In genomic region chr11:5052200-5052854, GRCm38 (mm10) we compare ENCODE assay signal across 22 mouse cellular contexts. TPM values are rescaled to one million over a fixed set of nuclear protein-coding genes. Genes with fewer than 3 reads are reported as not detected.
DNase-seq lines count a peak whose midpoint lies in the region; ATAC-seq lines count a peak whose summit lies in the region.
"Had no signal": no experiment of that assay in that cellular context is flagged by ENCODE, and none has a peak within 500 bp of the region (broad histone marks: within the 10 kb centered on the region; RNA-seq: fewer than 3 reads in every experiment).

No protein-coding gene starts in this region.

- no peak overlapping the region for H3K9ac ChIP-seq in midbrain, embryonic 11.5 days (ENCODE audit: low read length)
- H3K9ac ChIP-seq: embryonic facial prominence, embryonic 13.5 days; heart, embryonic 13.5 days; hindbrain, embryonic 15.5 days; liver, embryonic 15.5 days had no signal

- no peak for DNase-seq in frontal cortex, postnatal 25 days (ENCODE audit: low spot score in 2 of 2)
- peak; percentile 45 for DNase-seq in midbrain, embryonic 11.5 days (ENCODE audit: low spot score, missing footprints)
- DNase-seq in midbrain, embryonic 10.5 days (ENCODE audit: low spot score) = no peak
- DNase-seq in layer of hippocampus, adult 8-10 months (ENCODE audit: low spot score in 2 of 2) = peak; percentile 69 to 78
- peak; percentile 50 for DNase-seq in right cerebral cortex, postnatal 25 days
- DNase-seq in gastrocnemius, postnatal 36 days = no peak
- DNase-seq in adrenal gland, adult (ENCODE audit: inconsistent age in 2 of 2, low spot score in 1 of 2) = no peak
- DNase-seq: adrenal gland, postnatal 36 days; cerebellum, adult 9-10 months; heart, postnatal 36 days; kidney, postnatal 14 days; thymus, adult 18-20 months had no signal

- H3K4me3 ChIP-seq in midbrain, embryonic 11.5 days (ENCODE audit: low read depth, low read length) = no peak overlapping the region
- no peak overlapping the region for H3K4me3 ChIP-seq in midbrain, embryonic 10.5 days
- H3K4me3 ChIP-seq: embryonic facial prominence, embryonic 13.5 days; heart, embryonic 13.5 days; hindbrain, embryonic 15.5 days; liver, embryonic 15.5 days had no signal

- no peaks in the 10 kb centered on the region for H3K36me3 ChIP-seq in midbrain, embryonic 11.5 days (ENCODE audit: control insufficient read depth, insufficient read depth, low read length)
- H3K36me3 ChIP-seq in midbrain, embryonic 10.5 days = no peaks in the 10 kb centered on the region
- H3K36me3 ChIP-seq: embryonic facial prominence, embryonic 13.5 days; heart, embryonic 13.5 days; hindbrain, embryonic 15.5 days; liver, embryonic 15.5 days had no signal

- H3K4me2 ChIP-seq in midbrain, embryonic 11.5 days = no peak overlapping the region
- H3K4me2 ChIP-seq: embryonic facial prominence, embryonic 13.5 days; heart, embryonic 13.5 days; hindbrain, embryonic 15.5 days; liver, embryonic 15.5 days had no signal

- no peak overlapping the region for H3K27ac ChIP-seq in midbrain, embryonic 11.5 days (ENCODE audit: low read depth, low read length)
- H3K27ac ChIP-seq in midbrain, embryonic 10.5 days (replicated peaks) = no peak overlapping the region
- H3K27ac ChIP-seq: embryonic facial prominence, embryonic 13.5 days; heart, embryonic 13.5 days; hindbrain, embryonic 15.5 days; liver, embryonic 15.5 days had no signal

- 76% methylated on average over 10 of the region's 10 CpGs for WGBS in midbrain, embryonic 11.5 days
- 81% methylated on average over 10 of the region's 10 CpGs for WGBS in midbrain, embryonic 10.5 days

- peaks cover 14% of the 10 kb centered on the region for H3K4me1 ChIP-seq in midbrain, embryonic 11.5 days (ENCODE audit: control insufficient read depth, insufficient read depth, low read length)
- H3K4me1 ChIP-seq in midbrain, embryonic 10.5 days = peaks cover 27% of the 10 kb centered on the region
- H3K4me1 ChIP-seq: liver, embryonic 15.5 days had no signal

- intact Hi-C loops in gastrocnemius, postnatal 36 days (cut with DNase I) = no loop called here

- no peaks in the 10 kb centered on the region for H3K9me3 ChIP-seq in midbrain, embryonic 11.5 days (ENCODE audit: control insufficient read depth, low read length)
- H3K9me3 ChIP-seq in midbrain, embryonic 10.5 days (replicated peaks) = no peaks in the 10 kb centered on the region
- H3K9me3 ChIP-seq: embryonic facial prominence, embryonic 13.5 days; heart, embryonic 13.5 days; hindbrain, embryonic 15.5 days; liver, embryonic 15.5 days had no signal

- peak; percentile 88 for ATAC-seq in frontal cortex, adult (ENCODE audit: low TSS enrichment)
- ATAC-seq in midbrain, embryonic 11.5 days (ENCODE audit: low FRiP score) = no peak
- ATAC-seq: intestine, embryonic 16.5 days; lung, postnatal 0 days; midbrain, embryonic 16.5 days had no signal

- peaks cover 15% of the 10 kb centered on the region for H3K27me3 ChIP-seq in midbrain, embryonic 11.5 days (ENCODE audit: control insufficient read depth, insufficient read depth, low read length)
- H3K27me3 ChIP-seq in midbrain, embryonic 10.5 days (ENCODE audit: low read depth, poor library complexity, severe bottlenecking) = peaks cover 26% of the 10 kb centered on the region

RNA-seq across cellular contexts. Expression of gene Rasl10a, which starts 5.6 kb away (rescaled TPM):
- polyA plus RNA-seq in midbrain, embryonic 11.5 days (2014; fragmentation: Nextera tagmentation; extraction: Ambion mirVana) = 0.19 and 0.37 TPM in 2 replicates
- polyA plus RNA-seq in midbrain, embryonic 10.5 days (2016; fragmentation: Nextera tagmentation; extraction: Ambion mirVana) = 0.44 and 1.2 TPM in 2 replicates
- 10 to 100 TPM; 48.3 to 100.0 (median 69.5) TPM for total RNA-seq in layer of hippocampus, adult 8-10 months (2022)
- total RNA-seq in gastrocnemius, postnatal 36 days (2021) = under 1 TPM in 1 of 2 experiments, not detected in 1; 0.28 TPM
- total RNA-seq: granulocyte monocyte progenitor cell, adult 5-6 weeks; megakaryocyte, adult 5-6 weeks had no signal

RNA-seq across cellular contexts. Expression of gene Gas2l1, which starts 12.8 kb away (rescaled TPM):
- polyA plus RNA-seq in midbrain, embryonic 11.5 days (2014; fragmentation: Nextera tagmentation; extraction: Ambion mirVana) = 19.4 and 23.1 TPM in 2 replicates
- 22.0 and 23.6 TPM in 2 replicates for polyA plus RNA-seq in midbrain, embryonic 10.5 days (2016; fragmentation: Nextera tagmentation; extraction: Ambion mirVana)
- total RNA-seq in layer of hippocampus, adult 8-10 months (2022) = 10 to 100 TPM; 81.4 to 91.4 (median 86.0) TPM
- 1 to 10 TPM; 3.9 to 4.9 TPM for total RNA-seq in gastrocnemius, postnatal 36 days (2021)

RNA-seq across cellular contexts. Expression of gene Rhbdd3, which starts 46.4 kb away (rescaled TPM):
- 20.4 and 21.3 TPM in 2 replicates for polyA plus RNA-seq in midbrain, embryonic 11.5 days (2014; fragmentation: Nextera tagmentation; extraction: Ambion mirVana)
- polyA plus RNA-seq in midbrain, embryonic 10.5 days (2016; fragmentation: Nextera tagmentation; extraction: Ambion mirVana) = 33.0 and 33.6 TPM in 2 replicates
- total RNA-seq in layer of hippocampus, adult 8-10 months (2022) = 10 to 100 TPM; 22.1 to 26.4 (median 24.2) TPM
- total RNA-seq in gastrocnemius, postnatal 36 days (2021) = 10 to 100 TPM; 24.4 to 26.0 TPM

RNA-seq across cellular contexts. Expression of gene Ewsr1, which starts 46.7 kb away (rescaled TPM):
- polyA plus RNA-seq in midbrain, embryonic 11.5 days (2014; fragmentation: Nextera tagmentation; extraction: Ambion mirVana) = 419 and 422 TPM in 2 replicates
- polyA plus RNA-seq in midbrain, embryonic 10.5 days (2016; fragmentation: Nextera tagmentation; extraction: Ambion mirVana) = 903 and 985 TPM in 2 replicates
- 100 to 1,000 TPM; 333 to 412 (median 383) TPM for total RNA-seq in layer of hippocampus, adult 8-10 months (2022)
- 10 to 100 TPM; 70.7 to 92.0 TPM for total RNA-seq in gastrocnemius, postnatal 36 days (2021)

Comparison
In these comparisons a context has a peak if more than half of its experiments do, and no peak if none do; other contexts are left out.
1. DNase-seq: peak in midbrain, embryonic 11.5 days (single experiment), layer of hippocampus, adult 8-10 months (2 of 2) and right cerebral cortex, postnatal 25 days (single experiment); none in frontal cortex, postnatal 25 days (0 of 2), midbrain, embryonic 10.5 days (single experiment), gastrocnemius, postnatal 36 days (0 of 2) and adrenal gland, adult (0 of 2).
2. RNA of gene Rasl10a, which starts 5.6 kb away (total RNA-seq): 48.3 to 100.0 TPM in layer of hippocampus, adult 8-10 months; 0.28 TPM in gastrocnemius, postnatal 36 days; every median in the first group is over 10 times any median in the second.
3. RNA of gene Gas2l1, which starts 12.8 kb away (total RNA-seq): 81.4 to 91.4 TPM in layer of hippocampus, adult 8-10 months; 3.9 to 4.9 TPM in gastrocnemius, postnatal 36 days; every median in the first group is over 10 times any median in the second.